Mouse (Mus musculus) testis, adult 2 months (tissue): ENCODE measurements around the gene Crocc. TPM values are rescaled to one million over a fixed set of nuclear protein-coding genes. Genes with fewer than 3 reads are reported as not detected.

Experiments
- H3K27ac ChIP-seq: fragments of 200-500 bp; 2 replicates; pipeline ENCODE4 v1.5.1; 2012; ENCODE audit warnings: low read depth, low read length; ENCODE audit not compliant: control insufficient read depth, insufficient read depth
- H3K27me3 ChIP-seq: fragments of 200-500 bp; 2 replicates; pipeline ENCODE4 v1.6.1; 2012; ENCODE audit warnings: mild to moderate bottlenecking, low read length, moderate library complexity; ENCODE audit not compliant: control insufficient read depth, insufficient read depth
- H3K36me3 ChIP-seq: fragments of 200-500 bp; 2 replicates; pipeline ENCODE4 v1.6.1; 2012; ENCODE audit warnings: mild to moderate bottlenecking, low read length; ENCODE audit not compliant: control insufficient read depth, insufficient read depth
- H3K4me1 ChIP-seq: fragments of 200-500 bp; 2 replicates; pipeline ENCODE4 v1.6.1; 2012; ENCODE audit warnings: low read length; ENCODE audit not compliant: control insufficient read depth, insufficient read depth
- H3K4me3 ChIP-seq: fragments of 200-500 bp; 2 replicates; pipeline ENCODE4 v1.5.1; 2012; ENCODE audit warnings: low read depth, mild to moderate bottlenecking, low read length, moderate library complexity, mixed read lengths; ENCODE audit not compliant: control insufficient read depth
- CTCF ChIP-seq: fragments of 200-500 bp; IDR thresholded peaks from 2 replicates; pipeline ENCODE4 v1.5.1; 2012; ENCODE audit warnings: low read depth, mild to moderate bottlenecking, inconsistent platforms, low read length, moderate library complexity; ENCODE audit not compliant: control insufficient read depth, insufficient read depth, insufficient replicate concordance
- POLR2A ChIP-seq: fragments of 200-500 bp; IDR thresholded peaks from 2 replicates; pipeline ENCODE4 v1.6.1; 2012; ENCODE audit warnings: low read depth, mild to moderate bottlenecking, inconsistent platforms, low read length, moderate library complexity; ENCODE audit not compliant: control insufficient read depth
- polyA plus RNA-seq: library from polyadenylated mRNA; depleted of rRNA; stranded (reverse); fragments of >200 nt; gene quantifications from 2 replicates; pipeline ENCODE4 v1.2.3, GENCODE M21; 2012

The Crocc gene
- polyA plus RNA-seq, 1 experiment: 12.5 TPM

GRCm38 (mm10) chr4:140993846-140994245 is 66.5 kb downstream of the Crocc start:
- no peaks in the 10 kb centered on the region for H3K27me3 ChIP-seq
- H3K27ac ChIP-seq: no peak overlapping the region
- TF ChIP-seq POLR2A (no peak), CTCF (no peak)
- H3K4me1 ChIP-seq: peaks cover 2% of the 10 kb centered on the region; the same call in 1 of the 2 replicates
- no peaks in the 10 kb centered on the region for H3K36me3 ChIP-seq
- H3K4me3 ChIP-seq: no peak overlapping the region

GRCm38 (mm10) chr4:140992215-140992614 is 68.1 kb downstream of the Crocc start:
- no peaks in the 10 kb centered on the region for H3K27me3 ChIP-seq
- H3K4me3 ChIP-seq: no peak overlapping the region
- TF ChIP-seq CTCF: no peak
- no peak for TF ChIP-seq POLR2A
- H3K27ac ChIP-seq: no peak overlapping the region
- H3K36me3 ChIP-seq: no peaks in the 10 kb centered on the region
- H3K4me1 ChIP-seq: peaks cover 3% of the 10 kb centered on the region

GRCm38 (mm10) chr4:140989447-140989846 is 70.9 kb downstream of the Crocc start:
- TF ChIP-seq CTCF: no peak
- TF ChIP-seq POLR2A: no peak

GRCm38 (mm10) chr4:140988706-140989290 is 71.6 kb downstream of the Crocc start:
- Histone ChIP-seq H3K4me1 (peaks cover 7% of the 10 kb centered on the region), H3K36me3 (no peaks in the 10 kb centered on the region), H3K27me3 (no peaks in the 10 kb centered on the region), H3K27ac (0 out of 2 replicates have a peak overlapping the region, but pooled peaks have one; percentile 41), H3K4me3 (no peak overlapping the region)
- no peak for TF ChIP-seq CTCF
- no peak for TF ChIP-seq POLR2A

More at GRCm38 (mm10) chr4:140989447-140989846, 70.9 kb downstream of the Crocc start:
- Histone ChIP-seq H3K4me3 (no peak overlapping the region), H3K27ac (no peak overlapping the region; the same call in 1 of the 2 replicates), H3K4me1 (peaks cover 7% of the 10 kb centered on the region), H3K36me3 (no peaks in the 10 kb centered on the region), H3K27me3 (no peaks in the 10 kb centered on the region)

GRCm38 (mm10) chr4:140987476-140987875 is 72.9 kb downstream of the Crocc start:
- TF ChIP-seq CTCF: no peak
- no peak for TF ChIP-seq POLR2A
- no peaks in the 10 kb centered on the region for H3K27me3 ChIP-seq
- no peaks in the 10 kb centered on the region for H3K36me3 ChIP-seq
- peaks cover 7% of the 10 kb centered on the region for H3K4me1 ChIP-seq
- H3K4me3 ChIP-seq: peak overlapping the region; percentile 88
- no peak overlapping the region for H3K27ac ChIP-seq

GRCm38 (mm10) chr4:140986711-140987395 is 73.5 kb downstream of the Crocc start, which contains the start of gene Atp13a2:
Gene Atp13a2 (plus strand): TSS chr4:140986873.
- H3K27ac ChIP-seq: 0 out of 2 replicates have a peak within 1 kb of the TSS, but pooled peaks have one; percentile 24
- no peaks in the 10 kb centered on the region for H3K27me3 ChIP-seq
- peaks cover 7% of the 10 kb centered on the region for H3K4me1 ChIP-seq

GRCm38 (mm10) chr4:140986024-140986710 is 74.2 kb downstream of the Crocc start:
- no peak overlapping the region for H3K27ac ChIP-seq

More at GRCm38 (mm10) chr4:140986711-140987395, 73.5 kb downstream of the Crocc start, which contains the start of gene Atp13a2:
- Histone ChIP-seq H3K4me3 (peak within 1 kb of the TSS; percentile 88), H3K36me3 (no peaks in the 10 kb centered on the region)
- TF ChIP-seq POLR2A: peak; percentile 51; the same call in 1 of the 2 replicates
- 0 out of 2 replicates have a peak, but pooled peaks have one; percentile 8 for TF ChIP-seq CTCF

More at GRCm38 (mm10) chr4:140986024-140986710, 74.2 kb downstream of the Crocc start:
- Histone ChIP-seq H3K4me1 (peaks cover 7% of the 10 kb centered on the region), H3K4me3 (peak overlapping the region; percentile 88), H3K36me3 (no peaks in the 10 kb centered on the region), H3K27me3 (no peaks in the 10 kb centered on the region)
- TF ChIP-seq POLR2A (no peak), CTCF (no peak)
